Comparison of ENCODE assay signal across 15 mouse cellular contexts in genomic region chr2:103703336-103703735, GRCm38 (mm10). TPM values are rescaled to one million over a fixed set of nuclear protein-coding genes. Genes with fewer than 3 reads are reported as not detected.
DNase-seq lines count a peak whose midpoint lies in the region; ATAC-seq and TF ChIP-seq lines count a peak whose summit lies in the region.
"Had no signal": no experiment of that assay in that cellular context is flagged by ENCODE, and none has a peak within 500 bp of the region (broad histone marks: within the 10 kb centered on the region; RNA-seq: fewer than 3 reads in every experiment).

No protein-coding gene starts in this region.

- H3K27me3 ChIP-seq in neural tube, embryonic 13.5 days: no peaks in the 10 kb centered on the region
- H3K27me3 ChIP-seq in stomach, postnatal 0 days (ENCODE audit: control insufficient read depth, insufficient read depth, low read length): no peaks in the 10 kb centered on the region
- H3K27me3 ChIP-seq: liver, embryonic 15.5 days had no signal

- H3K4me1 ChIP-seq in neural tube, embryonic 13.5 days (replicated peaks): peaks cover 26% of the 10 kb centered on the region
- no peaks in the 10 kb centered on the region for H3K4me1 ChIP-seq in stomach, postnatal 0 days (replicated peaks; ENCODE audit: control insufficient read depth, insufficient read depth)

- WGBS in neural tube, embryonic 13.5 days: 80% methylated on average over 10 of the region's 10 CpGs
- WGBS in stomach, postnatal 0 days: 73% methylated on average over 10 of the region's 10 CpGs

- H3K27ac ChIP-seq in neural tube, embryonic 13.5 days (replicated peaks): peak overlapping the region; percentile 61
- H3K27ac ChIP-seq in stomach, postnatal 0 days (replicated peaks): no peak overlapping the region
- H3K27ac ChIP-seq: hindbrain, embryonic 10.5 days; liver, embryonic 15.5 days; midbrain, embryonic 10.5 days had no signal

- no peaks in the 10 kb centered on the region for H3K9me3 ChIP-seq in neural tube, embryonic 13.5 days
- H3K9me3 ChIP-seq in stomach, postnatal 0 days (ENCODE audit: control insufficient read depth, low read length): no peaks in the 10 kb centered on the region
- H3K9me3 ChIP-seq: hindbrain, embryonic 10.5 days; liver, embryonic 15.5 days; midbrain, embryonic 10.5 days had no signal

- H3K36me3 ChIP-seq in neural tube, embryonic 13.5 days: 0 out of 2 replicates have a peak, but pooled peaks cover 16% of the 10 kb centered on the region
- 0 out of 2 replicates have a peak, but pooled peaks cover 3% of the 10 kb centered on the region for H3K36me3 ChIP-seq in stomach, postnatal 0 days (ENCODE audit: control insufficient read depth, insufficient read depth, low read length)

- TF ChIP-seq CTCF in stomach, postnatal 0 days (IDR thresholded peaks at IDR 0.05; ENCODE audit: low read depth): no peak

- no peak for TF ChIP-seq EP300 in stomach, postnatal 0 days (optimal IDR thresholded peaks at IDR 0.05)

- no peak overlapping the region for H3K9ac ChIP-seq in neural tube, embryonic 13.5 days
- H3K9ac ChIP-seq in stomach, postnatal 0 days (ENCODE audit: low read length): no peak overlapping the region
- H3K9ac ChIP-seq: liver, embryonic 15.5 days had no signal

- ATAC-seq in neural tube, embryonic 13.5 days (ENCODE audit: low read depth): no peak
- ATAC-seq in hematopoietic stem cell, adult 5-6 weeks (replicated peaks in 1 of 2; ENCODE audit: insufficient read depth in 1 of 2, low FRiP score in 2 of 2, low TSS enrichment in 1 of 2, low read depth in 1 of 2, poor library complexity in 2 of 2, severe bottlenecking in 2 of 2): peak; percentile 38 to 40; a peak in 3 of 4 replicates
- ATAC-seq in stomach, postnatal 0 days (ENCODE audit: low FRiP score, low TSS enrichment): 0 out of 2 replicates have a peak, but pooled peaks have one; percentile 27

- no peak for DNase-seq in neural tube, embryonic 10.5 days (ENCODE audit: extremely low spot score, low spot score)
- DNase-seq in stomach, postnatal 0 days (ENCODE audit: low spot score): peak; percentile 52
- no peak for DNase-seq in layer of hippocampus, postnatal 10 days (ENCODE audit: low spot score in 2 of 2)
- no peak for DNase-seq in lung, postnatal 36 days
- DNase-seq in kidney, postnatal 4 days: no peak
- DNase-seq: adrenal gland, postnatal 36 days; cerebellum, postnatal 10 days; kidney, adult 18-20 months; layer of hippocampus, postnatal 36 days; lung, postnatal 10 days had no signal

- no peak overlapping the region for H3K4me2 ChIP-seq in neural tube, embryonic 13.5 days
- H3K4me2 ChIP-seq in stomach, postnatal 0 days (replicated peaks; ENCODE audit: low read depth): no peak overlapping the region
- H3K4me2 ChIP-seq: liver, embryonic 15.5 days had no signal

- H3K4me3 ChIP-seq in neural tube, embryonic 13.5 days: no peak overlapping the region
- no peak overlapping the region for H3K4me3 ChIP-seq in stomach, postnatal 0 days (ENCODE audit: low read depth, low read length)
- H3K4me3 ChIP-seq: hindbrain, embryonic 10.5 days; liver, embryonic 15.5 days; midbrain, embryonic 10.5 days had no signal

RNA-seq across cellular contexts. Expression of gene Nat10, which starts 57.7 kb away (rescaled TPM):
- polyA plus RNA-seq in neural tube, embryonic 13.5 days (2015; fragmentation: Nextera tagmentation; extraction: Ambion mirVana): 17.3 and 19.0 TPM in 2 replicates
- 58.4 and 66.8 TPM in 2 replicates for total RNA-seq in hematopoietic stem cell, adult 5-6 weeks (2017)
- 8.8 and 8.9 TPM in 2 replicates for polyA plus RNA-seq in stomach, postnatal 0 days (2015; fragmentation: Nextera tagmentation; extraction: Ambion mirVana)
- 10 to 100 TPM; 35.5 to 35.8 TPM for total RNA-seq in layer of hippocampus, postnatal 10 days (2021)
